Mouse (Mus musculus): ENCODE measurements around the gene Sh3kbp1. TPM values are rescaled to one million over a fixed set of nuclear protein-coding genes. Genes with fewer than 3 reads are reported as not detected.

Sh3kbp1 gene
- polyA plus RNA-seq, 1 experiment from 2014 or later, result 38.7 TPM

DNA sequence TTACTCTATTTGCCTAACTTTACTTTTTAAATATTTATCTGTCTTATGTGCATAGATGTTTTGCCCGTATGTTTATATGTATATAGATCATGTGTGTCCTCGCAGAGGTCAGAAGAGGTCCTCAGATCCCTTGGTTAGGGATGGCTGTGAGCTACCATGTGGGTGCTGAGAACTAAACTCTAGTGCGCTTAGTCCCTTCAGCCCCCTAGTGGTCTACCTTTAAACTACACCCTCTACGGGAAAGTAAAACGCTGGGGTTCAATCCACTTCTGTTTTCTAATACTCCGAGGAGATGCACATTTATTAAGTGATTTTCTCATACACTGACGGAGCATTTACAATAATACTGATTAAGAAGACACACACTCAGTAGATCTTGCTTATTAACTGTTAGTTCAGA lies 44.3 kb downstream of the Sh3kbp1 start:
- no peak for DNase-seq (ENCODE audit: low spot score)
- Histone ChIP-seq H3K4me2 (ENCODE audit: low read length) (no peak overlapping the region), H3K36me3 (ENCODE audit: control insufficient read depth, insufficient read depth, low read length) (no peaks in the 10 kb centered on the region), H3K9ac (ENCODE audit: low read length) (no peak overlapping the region), H3K9me3 (ENCODE audit: control insufficient read depth, low read length) (no peaks in the 10 kb centered on the region), H3K27ac (ENCODE audit: low read depth) (no peak overlapping the region), H3K4me3 (ENCODE audit: low read depth, low read length) (no peak overlapping the region), H3K27me3 (replicated peaks; ENCODE audit: control insufficient read depth, insufficient read depth, low read length) (no peaks in the 10 kb centered on the region), H3K4me1 (replicated peaks; ENCODE audit: control insufficient read depth, insufficient read depth, low read length) (no peaks in the 10 kb centered on the region)
- WGBS, result 88% methylated on average over 7 of the region's 7 CpGs
- no peak for ATAC-seq (replicated peaks; ENCODE audit: low FRiP score, low TSS enrichment, low read depth)

- no peak overlapping the region for H3K4me2 ChIP-seq (ENCODE audit: low read length)
- H3K4me3 ChIP-seq (ENCODE audit: low read depth, low read length), result no peak overlapping the region
- ATAC-seq (replicated peaks; ENCODE audit: low FRiP score, low TSS enrichment, low read depth) (no peak), DNase-seq (ENCODE audit: low spot score) (no peak)
- no peaks in the 10 kb centered on the region for H3K36me3 ChIP-seq (ENCODE audit: control insufficient read depth, insufficient read depth, low read length)
- H3K9me3 ChIP-seq (ENCODE audit: control insufficient read depth, low read length), result no peaks in the 10 kb centered on the region
- H3K9ac ChIP-seq (ENCODE audit: low read length), result no peak overlapping the region
- no peaks in the 10 kb centered on the region for H3K27me3 ChIP-seq (replicated peaks; ENCODE audit: control insufficient read depth, insufficient read depth, low read length)
- H3K4me1 ChIP-seq (replicated peaks; ENCODE audit: control insufficient read depth, insufficient read depth, low read length), result no peaks in the 10 kb centered on the region
- H3K27ac ChIP-seq (ENCODE audit: low read depth), result no peak overlapping the region
- WGBS, result 39% methylated on average over 2 of the region's 2 CpGs
These were observed 45.4 kb downstream of the Sh3kbp1 start for GRCm38 (mm10) chrX:159672466-159672865.

GRCm38 (mm10) chrX:159676242-159676641 lies 49.2 kb downstream of the Sh3kbp1 start:
- 42% methylated on average over 2 of the region's 2 CpGs for WGBS
- no peak for DNase-seq (ENCODE audit: low spot score)
- no peak overlapping the region for H3K4me3 ChIP-seq (ENCODE audit: low read depth, low read length)
- no peak overlapping the region for H3K27ac ChIP-seq (ENCODE audit: low read depth)
- H3K4me2 ChIP-seq (ENCODE audit: low read length), result no peak overlapping the region
- ATAC-seq (replicated peaks; ENCODE audit: low FRiP score, low TSS enrichment, low read depth), result no peak
- no peak overlapping the region for H3K9ac ChIP-seq (ENCODE audit: low read length)
- H3K27me3 ChIP-seq (replicated peaks; ENCODE audit: control insufficient read depth, insufficient read depth, low read length), result no peaks in the 10 kb centered on the region
- H3K36me3 ChIP-seq (ENCODE audit: control insufficient read depth, insufficient read depth, low read length), result no peaks in the 10 kb centered on the region
- H3K4me1 ChIP-seq (replicated peaks; ENCODE audit: control insufficient read depth, insufficient read depth, low read length), result no peaks in the 10 kb centered on the region
- H3K9me3 ChIP-seq (ENCODE audit: control insufficient read depth, low read length), result no peaks in the 10 kb centered on the region

DNA sequence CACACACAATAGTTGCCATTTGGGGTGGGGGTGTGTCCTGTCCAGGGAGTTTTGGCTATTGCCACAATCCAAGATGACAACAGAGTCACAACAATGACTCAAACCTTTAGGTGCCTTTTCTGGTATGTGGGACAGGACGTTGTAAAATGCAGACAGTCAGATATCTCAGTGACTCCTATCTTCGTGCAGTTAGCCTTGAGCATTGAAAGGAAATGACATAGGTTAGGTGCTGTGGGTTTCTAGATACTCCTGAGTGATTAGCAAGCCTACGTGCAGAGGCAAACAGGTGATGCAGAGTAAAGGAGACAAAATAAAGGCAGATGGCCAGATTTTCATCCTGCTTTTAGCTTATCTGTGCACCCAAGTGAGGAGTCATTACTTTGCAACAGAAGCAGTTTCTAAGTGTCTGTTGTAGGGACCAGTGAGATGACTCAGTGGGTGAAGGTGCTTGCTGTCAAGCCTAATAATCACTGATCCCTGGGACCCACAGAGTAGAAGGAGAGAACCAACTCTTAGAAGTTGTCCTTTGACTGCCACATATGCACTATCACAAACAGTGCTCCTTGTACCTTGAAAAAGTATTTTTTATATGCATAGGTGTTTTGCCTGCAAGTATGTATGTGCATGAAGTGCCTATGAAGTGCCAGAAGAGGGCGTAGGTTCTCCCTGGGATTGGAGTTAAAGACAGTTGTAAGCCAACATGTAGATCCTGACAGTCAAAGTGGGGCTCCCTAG lies 50.7 kb downstream of the Sh3kbp1 start:
- no peaks in the 10 kb centered on the region for H3K9me3 ChIP-seq (ENCODE audit: control insufficient read depth, low read length)
- 77% methylated on average over 4 of the region's 4 CpGs for WGBS
- H3K27me3 ChIP-seq (replicated peaks; ENCODE audit: control insufficient read depth, insufficient read depth, low read length), result no peaks in the 10 kb centered on the region
- no peak overlapping the region for H3K27ac ChIP-seq (ENCODE audit: low read depth)
- H3K4me1 ChIP-seq (replicated peaks; ENCODE audit: control insufficient read depth, insufficient read depth, low read length), result no peaks in the 10 kb centered on the region
- no peak overlapping the region for H3K4me2 ChIP-seq (ENCODE audit: low read length)
- no peak overlapping the region for H3K4me3 ChIP-seq (ENCODE audit: low read depth, low read length)
- H3K36me3 ChIP-seq (ENCODE audit: control insufficient read depth, insufficient read depth, low read length), result no peaks in the 10 kb centered on the region
- DNase-seq (ENCODE audit: low spot score), result no peak
- H3K9ac ChIP-seq (ENCODE audit: low read length), result no peak overlapping the region
- no peak for ATAC-seq (replicated peaks; ENCODE audit: low FRiP score, low TSS enrichment, low read depth)

- Histone ChIP-seq H3K9me3 (ENCODE audit: control insufficient read depth, low read length) (no peaks in the 10 kb centered on the region), H3K4me2 (ENCODE audit: low read length) (no peak overlapping the region), H3K4me3 (ENCODE audit: low read depth, low read length) (no peak overlapping the region), H3K27me3 (replicated peaks; ENCODE audit: control insufficient read depth, insufficient read depth, low read length) (no peaks in the 10 kb centered on the region), H3K36me3 (ENCODE audit: control insufficient read depth, insufficient read depth, low read length) (no peaks in the 10 kb centered on the region), H3K9ac (ENCODE audit: low read length) (no peak overlapping the region), H3K4me1 (replicated peaks; ENCODE audit: control insufficient read depth, insufficient read depth, low read length) (no peaks in the 10 kb centered on the region), H3K27ac (ENCODE audit: low read depth) (no peak overlapping the region)
- ATAC-seq (replicated peaks; ENCODE audit: low FRiP score, low TSS enrichment, low read depth) (no peak), DNase-seq (ENCODE audit: low spot score) (no peak)
- WGBS, result 68% methylated on average over 5 of the region's 5 CpGs
These were observed 51.3 kb downstream of the Sh3kbp1 start for GRCm38 (mm10) chrX:159678320-159678835.

DNA sequence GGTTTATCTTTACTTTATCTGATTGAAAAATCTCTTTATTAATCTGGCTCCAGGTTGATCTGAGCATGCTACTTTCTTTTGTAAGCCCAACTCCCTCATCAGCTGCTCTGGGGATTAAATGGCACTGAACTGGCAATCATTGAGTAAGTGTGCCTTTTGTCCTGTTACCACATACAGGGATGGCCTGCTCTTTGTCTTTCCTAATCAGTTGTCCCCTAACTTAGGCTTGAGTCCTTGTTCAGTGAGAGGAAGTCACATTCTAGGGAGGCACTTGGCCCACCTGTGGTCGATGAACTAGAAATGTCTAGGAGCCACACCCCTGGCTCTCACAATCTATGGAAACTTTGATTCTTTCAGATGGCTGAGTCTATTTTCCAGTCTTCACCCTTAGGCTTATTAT lies 58.4 kb downstream of the Sh3kbp1 start:
- Histone ChIP-seq H3K4me2 (ENCODE audit: low read length) (no peak overlapping the region), H3K36me3 (ENCODE audit: control insufficient read depth, insufficient read depth, low read length) (no peaks in the 10 kb centered on the region), H3K4me1 (replicated peaks; ENCODE audit: control insufficient read depth, insufficient read depth, low read length) (no peaks in the 10 kb centered on the region), H3K27ac (ENCODE audit: low read depth) (no peak overlapping the region), H3K27me3 (replicated peaks; ENCODE audit: control insufficient read depth, insufficient read depth, low read length) (no peaks in the 10 kb centered on the region), H3K9ac (ENCODE audit: low read length) (no peak overlapping the region), H3K9me3 (ENCODE audit: control insufficient read depth, low read length) (no peaks in the 10 kb centered on the region), H3K4me3 (ENCODE audit: low read depth, low read length) (no peak overlapping the region)
- ATAC-seq (replicated peaks; ENCODE audit: low FRiP score, low TSS enrichment, low read depth), result no peak
- DNase-seq (ENCODE audit: low spot score), result no peak
- 71% methylated on average over 1 of the region's 1 CpGs for WGBS

GRCm38 (mm10) chrX:159686850-159687249 lies 59.8 kb downstream of the Sh3kbp1 start:
- Histone ChIP-seq H3K4me3 (ENCODE audit: low read depth, low read length) (no peak overlapping the region), H3K4me1 (replicated peaks; ENCODE audit: control insufficient read depth, insufficient read depth, low read length) (no peaks in the 10 kb centered on the region), H3K27me3 (replicated peaks; ENCODE audit: control insufficient read depth, insufficient read depth, low read length) (no peaks in the 10 kb centered on the region), H3K9ac (ENCODE audit: low read length) (no peak overlapping the region), H3K9me3 (ENCODE audit: control insufficient read depth, low read length) (no peaks in the 10 kb centered on the region), H3K27ac (ENCODE audit: low read depth) (no peak overlapping the region), H3K36me3 (ENCODE audit: control insufficient read depth, insufficient read depth, low read length) (no peaks in the 10 kb centered on the region), H3K4me2 (ENCODE audit: low read length) (no peak overlapping the region)
- DNase-seq (ENCODE audit: low spot score) (no peak), ATAC-seq (replicated peaks; ENCODE audit: low FRiP score, low TSS enrichment, low read depth) (no peak)
- 81% methylated on average over 4 of the region's 4 CpGs for WGBS

GRCm38 (mm10) chrX:159688698-159689097 lies 61.6 kb downstream of the Sh3kbp1 start:
- Histone ChIP-seq H3K27ac (ENCODE audit: low read depth) (no peak overlapping the region), H3K9me3 (ENCODE audit: control insufficient read depth, low read length) (no peaks in the 10 kb centered on the region), H3K4me1 (replicated peaks; ENCODE audit: control insufficient read depth, insufficient read depth, low read length) (no peaks in the 10 kb centered on the region), H3K36me3 (ENCODE audit: control insufficient read depth, insufficient read depth, low read length) (no peaks in the 10 kb centered on the region), H3K4me2 (ENCODE audit: low read length) (no peak overlapping the region), H3K27me3 (replicated peaks; ENCODE audit: control insufficient read depth, insufficient read depth, low read length) (no peaks in the 10 kb centered on the region), H3K4me3 (ENCODE audit: low read depth, low read length) (no peak overlapping the region), H3K9ac (ENCODE audit: low read length) (no peak overlapping the region)
- ATAC-seq (replicated peaks; ENCODE audit: low FRiP score, low TSS enrichment, low read depth) (no peak), DNase-seq (ENCODE audit: low spot score) (no peak)
- 88% methylated on average over 5 of the region's 5 CpGs for WGBS

- Histone ChIP-seq H3K27ac (ENCODE audit: low read depth) (no peak overlapping the region), H3K9ac (ENCODE audit: low read length) (no peak overlapping the region), H3K9me3 (ENCODE audit: control insufficient read depth, low read length) (no peaks in the 10 kb centered on the region), H3K36me3 (ENCODE audit: control insufficient read depth, insufficient read depth, low read length) (no peaks in the 10 kb centered on the region), H3K4me3 (ENCODE audit: low read depth, low read length) (no peak overlapping the region), H3K4me2 (ENCODE audit: low read length) (no peak overlapping the region), H3K27me3 (replicated peaks; ENCODE audit: control insufficient read depth, insufficient read depth, low read length) (no peaks in the 10 kb centered on the region), H3K4me1 (replicated peaks; ENCODE audit: control insufficient read depth, insufficient read depth, low read length) (no peaks in the 10 kb centered on the region)
- ATAC-seq (replicated peaks; ENCODE audit: low FRiP score, low TSS enrichment, low read depth), result no peak
- 79% methylated on average over 10 of the region's 10 CpGs for WGBS
- DNase-seq (ENCODE audit: low spot score), result no peak
These were observed 62.8 kb downstream of the Sh3kbp1 start for GRCm38 (mm10) chrX:159689785-159690416.

Data from intestine, embryonic 14.5 days (tissue).